Mouse (Mus musculus): Measurements from ENCODE around the gene Ip6k1. TPM values are rescaled to one million over a fixed set of nuclear protein-coding genes. Genes with fewer than 3 reads are reported as not detected.
"Not testable (repeated sequence)": the region's sequence is repeated elsewhere in the genome, so short reads cannot be mapped to it uniquely, and the experiment has no call there.

Ip6k1 gene
- polyA plus RNA-seq, 1 experiment from 2014 or later = 29.3 TPM

- Histone ChIP-seq H3K27ac (peak overlapping the region; percentile 97), H3K4me3 (replicated peaks) (peak overlapping the region; percentile 95), H3K27me3 (0 out of 2 replicates have a peak, but pooled peaks cover 4% of the 10 kb centered on the region), H3K4me2 (peak overlapping the region; percentile 86), H3K36me3 (peaks cover 12% of the 10 kb centered on the region; the same call in 1 of the 2 replicates), H3K4me1 (replicated peaks) (peaks cover 51% of the 10 kb centered on the region), H3K9me3 (replicated peaks) (no peaks in the 10 kb centered on the region), H3K9ac (peak overlapping the region; percentile 99)
- DNase-seq (no peak), ATAC-seq (ENCODE audit: low read depth) (peak; percentile 53)
- 0% methylated on average over 50 of the region's 50 CpGs for WGBS (ENCODE audit: insufficient replicate concordance)
Measured at GRCm38 (mm10) chr9:108002778-108003530, 653 bp downstream of the Ip6k1 start.

- Histone ChIP-seq H3K4me1 (replicated peaks) (peaks cover 57% of the 10 kb centered on the region), H3K4me3 (replicated peaks) (peak overlapping the region; percentile 95), H3K9ac (peak overlapping the region; percentile 99), H3K9me3 (replicated peaks) (no peaks in the 10 kb centered on the region), H3K27ac (peak overlapping the region; percentile 97), H3K4me2 (peak overlapping the region; percentile 86), H3K36me3 (peaks cover 17% of the 10 kb centered on the region; the same call in 1 of the 2 replicates), H3K27me3 (0 out of 2 replicates have a peak, but pooled peaks cover 4% of the 10 kb centered on the region)
- ATAC-seq (ENCODE audit: low read depth) = no peak
- peak; percentile 11 for DNase-seq
- WGBS (ENCODE audit: insufficient replicate concordance) = 26% methylated on average over 8 of the region's 8 CpGs
Measured at GRCm38 (mm10) chr9:108003531-108003890, 1.2 kb downstream of the Ip6k1 start.

GRCm38 (mm10) chr9:108008041-108008440, 5.7 kb downstream of the Ip6k1 start:
- H3K9me3 ChIP-seq (replicated peaks) = no peaks in the 10 kb centered on the region
- no peak overlapping the region for H3K4me2 ChIP-seq
- H3K9ac ChIP-seq = no peak overlapping the region
- DNase-seq (no peak), ATAC-seq (ENCODE audit: low read depth) (no peak)
- 0 out of 2 replicates have a peak overlapping the region, but pooled peaks have one; percentile 2 for H3K27ac ChIP-seq
- 77% methylated on average over 5 of the region's 5 CpGs for WGBS (ENCODE audit: insufficient replicate concordance)
- H3K4me3 ChIP-seq (replicated peaks) = no peak overlapping the region
- H3K27me3 ChIP-seq = no peaks in the 10 kb centered on the region
- peaks cover 61% of the 10 kb centered on the region for H3K4me1 ChIP-seq (replicated peaks)
- H3K36me3 ChIP-seq = peaks cover 31% of the 10 kb centered on the region

GRCm38 (mm10) chr9:108010385-108010784, 8.1 kb downstream of the Ip6k1 start:
- H3K4me3 ChIP-seq (replicated peaks) = no peak overlapping the region
- H3K9me3 ChIP-seq (replicated peaks) = no peaks in the 10 kb centered on the region
- peaks cover 38% of the 10 kb centered on the region for H3K36me3 ChIP-seq
- H3K27me3 ChIP-seq = no peaks in the 10 kb centered on the region
- DNase-seq = no peak
- H3K27ac ChIP-seq = no peak overlapping the region
- no peak overlapping the region for H3K9ac ChIP-seq
- no peak overlapping the region for H3K4me2 ChIP-seq
- peaks cover 40% of the 10 kb centered on the region for H3K4me1 ChIP-seq (replicated peaks)
- ATAC-seq (ENCODE audit: low read depth) = no peak

DNA sequence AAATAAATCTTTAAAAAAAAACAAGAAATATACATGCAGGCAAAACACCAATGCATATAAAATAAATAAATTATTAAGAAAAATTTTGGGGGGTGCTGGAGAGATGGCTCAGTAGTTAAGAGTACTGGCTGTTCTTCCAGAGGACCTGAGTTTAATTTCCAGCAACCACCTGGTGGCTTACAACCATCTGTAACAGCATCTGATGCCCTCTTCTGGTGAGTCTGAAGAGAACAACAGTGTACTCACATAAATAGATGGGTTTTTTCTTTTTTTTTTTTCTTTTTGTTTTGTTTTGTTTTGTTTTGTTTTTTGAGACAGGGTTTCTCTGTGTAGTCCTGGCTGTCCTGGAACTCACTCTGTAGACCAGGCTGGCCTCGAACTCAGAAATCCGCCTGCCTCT, 11.3 kb downstream of the Ip6k1 start:
- not testable (repeated sequence) for H3K27ac ChIP-seq; H3K9me3 ChIP-seq (replicated peaks); H3K4me2 ChIP-seq; H3K9ac ChIP-seq; H3K27me3 ChIP-seq; DNase-seq; H3K4me3 ChIP-seq (replicated peaks); ATAC-seq (ENCODE audit: low read depth)
- H3K36me3 ChIP-seq = peaks cover 47% of the 10 kb centered on the region
- WGBS (ENCODE audit: insufficient replicate concordance) = 91% methylated on average over 2 of the region's 2 CpGs
- H3K4me1 ChIP-seq (replicated peaks) = peaks cover 16% of the 10 kb centered on the region

GRCm38 (mm10) chr9:108017127-108017526, 14.8 kb downstream of the Ip6k1 start:
- no peak for DNase-seq
- Histone ChIP-seq H3K4me2 (no peak overlapping the region), H3K4me3 (replicated peaks) (no peak overlapping the region), H3K27ac (no peak overlapping the region), H3K36me3 (peaks cover 42% of the 10 kb centered on the region), H3K4me1 (replicated peaks) (peaks cover 16% of the 10 kb centered on the region), H3K9ac (no peak overlapping the region), H3K27me3 (no peaks in the 10 kb centered on the region), H3K9me3 (replicated peaks) (no peaks in the 10 kb centered on the region)
- WGBS (ENCODE audit: insufficient replicate concordance) = 83% methylated on average over 3 of the region's 3 CpGs
- ATAC-seq (ENCODE audit: low read depth) = no peak

- Histone ChIP-seq H3K4me3 (replicated peaks) (no peak overlapping the region), H3K9ac (no peak overlapping the region), H3K36me3 (peaks cover 42% of the 10 kb centered on the region), H3K27me3 (no peaks in the 10 kb centered on the region), H3K9me3 (replicated peaks) (no peaks in the 10 kb centered on the region), H3K4me1 (replicated peaks) (peaks cover 21% of the 10 kb centered on the region), H3K4me2 (no peak overlapping the region), H3K27ac (no peak overlapping the region)
- DNase-seq (no peak), ATAC-seq (ENCODE audit: low read depth) (no peak)
- WGBS (ENCODE audit: insufficient replicate concordance) = 88% methylated on average over 1 of the region's 1 CpGs
Measured at GRCm38 (mm10) chr9:108020741-108021140, 18.4 kb downstream of the Ip6k1 start.

DNA sequence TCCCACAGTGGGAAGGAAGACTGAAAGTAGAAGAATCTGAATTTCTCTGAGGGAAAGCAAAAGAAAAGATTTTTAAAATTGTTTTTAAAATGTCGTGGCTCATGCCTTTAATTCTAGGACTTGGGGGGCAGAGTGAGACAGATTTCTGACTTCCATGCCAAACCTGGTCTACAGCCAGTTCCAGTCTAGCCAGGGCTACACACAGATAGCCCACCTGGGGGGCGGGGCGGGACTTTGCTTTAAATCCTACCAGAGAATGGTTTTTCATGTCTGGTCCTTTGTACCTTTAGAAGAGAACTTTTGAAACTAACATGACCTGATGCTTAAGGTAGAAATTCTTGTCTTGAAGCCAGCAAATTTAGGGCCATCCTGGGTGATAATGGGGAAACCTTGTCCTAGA, 20.9 kb downstream of the Ip6k1 start:
- Histone ChIP-seq H3K27ac (no peak overlapping the region), H3K9ac (no peak overlapping the region), H3K4me2 (no peak overlapping the region), H3K36me3 (peaks cover 50% of the 10 kb centered on the region), H3K9me3 (replicated peaks) (no peaks in the 10 kb centered on the region), H3K4me3 (replicated peaks) (no peak overlapping the region), H3K4me1 (replicated peaks) (peaks cover 21% of the 10 kb centered on the region), H3K27me3 (no peaks in the 10 kb centered on the region)
- WGBS (ENCODE audit: insufficient replicate concordance) = 77% methylated on average over 3 of the region's 3 CpGs
- ATAC-seq (ENCODE audit: low read depth) (no peak), DNase-seq (no peak)

DNA sequence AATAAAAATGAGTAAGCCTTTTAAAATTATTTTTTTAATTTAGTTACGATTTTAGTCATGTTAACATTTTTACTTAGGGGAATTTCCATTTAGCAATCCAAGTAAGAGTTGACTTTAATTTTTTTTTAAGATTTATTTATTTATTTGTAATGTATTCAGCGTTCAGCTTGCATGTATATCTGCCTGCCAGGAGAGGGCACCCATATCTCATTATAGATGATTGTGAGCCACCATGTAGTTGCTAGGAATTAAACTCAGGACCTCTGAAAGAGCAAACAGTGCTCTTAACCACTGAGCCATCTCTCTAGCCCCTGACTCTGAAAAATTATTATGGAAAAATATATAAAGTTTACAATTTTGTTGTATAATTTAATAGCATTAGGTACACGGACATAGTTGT, 24.3 kb downstream of the Ip6k1 start:
- H3K9ac ChIP-seq = no peak overlapping the region
- WGBS (ENCODE audit: insufficient replicate concordance) = 85% methylated on average over 3 of the region's 3 CpGs
- H3K4me1 ChIP-seq (replicated peaks) = peaks cover 10% of the 10 kb centered on the region
- H3K4me3 ChIP-seq (replicated peaks) = no peak overlapping the region
- no peaks in the 10 kb centered on the region for H3K27me3 ChIP-seq
- ATAC-seq (ENCODE audit: low read depth) (no peak), DNase-seq (no peak)
- H3K36me3 ChIP-seq = peaks cover 66% of the 10 kb centered on the region
- no peaks in the 10 kb centered on the region for H3K9me3 ChIP-seq (replicated peaks)
- H3K27ac ChIP-seq = no peak overlapping the region
- H3K4me2 ChIP-seq = no peak overlapping the region

- Histone ChIP-seq H3K9ac (no peak overlapping the region), H3K4me2 (no peak overlapping the region), H3K27ac (no peak overlapping the region), H3K27me3 (no peaks in the 10 kb centered on the region), H3K9me3 (replicated peaks) (no peaks in the 10 kb centered on the region), H3K4me3 (replicated peaks) (no peak overlapping the region), H3K36me3 (peaks cover 78% of the 10 kb centered on the region), H3K4me1 (replicated peaks) (no peaks in the 10 kb centered on the region)
- WGBS (ENCODE audit: insufficient replicate concordance) = 93% methylated on average over 3 of the region's 3 CpGs
- DNase-seq = no peak
- ATAC-seq (ENCODE audit: low read depth) = no peak
Measured at GRCm38 (mm10) chr9:108027867-108028266, 25.6 kb downstream of the Ip6k1 start.

GRCm38 (mm10) chr9:108032126-108032525, 29.8 kb downstream of the Ip6k1 start:
- H3K4me2 ChIP-seq = no peak overlapping the region
- peaks cover 74% of the 10 kb centered on the region for H3K36me3 ChIP-seq
- peaks cover 10% of the 10 kb centered on the region for H3K4me1 ChIP-seq (replicated peaks)
- no peak overlapping the region for H3K4me3 ChIP-seq (replicated peaks)
- no peak for ATAC-seq (ENCODE audit: low read depth)
- no peak for DNase-seq
- H3K27me3 ChIP-seq = no peaks in the 10 kb centered on the region
- WGBS (ENCODE audit: insufficient replicate concordance) = 89% methylated on average over 5 of the region's 5 CpGs
- H3K9ac ChIP-seq = no peak overlapping the region
- no peak overlapping the region for H3K27ac ChIP-seq
- H3K9me3 ChIP-seq (replicated peaks) = no peaks in the 10 kb centered on the region

Data from liver, embryonic 13.5 days (tissue).